Mouse (Mus musculus): ENCODE results near the gene Abcb9. TPM values are rescaled to one million over a fixed set of nuclear protein-coding genes. Genes with fewer than 3 reads are reported as not detected.
"Not testable (repeated sequence)": the region's sequence is repeated elsewhere in the genome, so short reads cannot be mapped to it uniquely, and the experiment has no call there.

Gene Abcb9
- total and polyA plus RNA-seq, 3 experiments = 0.60 to 0.75 (median 0.62) TPM

DNA sequence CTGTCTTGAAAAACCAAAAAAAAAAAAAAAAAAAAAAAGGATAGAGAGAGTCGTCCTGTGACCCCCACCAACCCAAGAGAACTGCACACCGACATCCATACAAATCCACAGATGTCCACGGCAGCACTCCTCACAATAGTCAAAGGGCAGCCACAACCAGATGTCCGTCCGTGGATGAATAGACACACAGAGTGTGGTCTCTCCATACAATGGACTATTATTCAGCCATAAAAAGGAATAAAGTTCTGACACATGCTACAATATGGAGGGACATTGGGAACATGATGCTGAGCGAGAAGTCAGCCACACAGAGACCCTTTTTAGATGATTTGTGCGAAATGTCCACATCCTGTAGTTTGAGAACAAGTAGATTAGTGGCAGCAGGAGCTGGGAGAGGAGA is 36.8 kb downstream of the Abcb9 start:
- Histone ChIP-seq H3K9me3 (replicated peaks) (peaks cover 4% of the 10 kb centered on the region), H3K4me1 (ENCODE audit: insufficient read depth, low read depth, low read length) (peaks cover 18% of the 10 kb centered on the region), H3K27me3 (ENCODE audit: insufficient read depth, low read length) (peaks cover 33% of the 10 kb centered on the region), H3K36me3 (replicated peaks) (no peaks in the 10 kb centered on the region), H3K4me3 (ENCODE audit: low read depth, low read length) (no peak overlapping the region)
- DNase-seq (ENCODE audit: low spot score) (no peak), ATAC-seq (ENCODE audit: extremely low read depth, insufficient number of reproducible peaks, low FRiP score, poor library complexity, severe bottlenecking) (no peak)
- no peak for TF ChIP-seq GATA2 (IDR thresholded peaks at IDR 0.05; ENCODE audit: borderline replicate concordance, low read depth, low read length)

- Histone ChIP-seq H3K36me3 (replicated peaks) (no peaks in the 10 kb centered on the region), H3K9me3 (replicated peaks) (peaks cover 4% of the 10 kb centered on the region), H3K4me1 (ENCODE audit: insufficient read depth, low read depth, low read length) (peaks cover 24% of the 10 kb centered on the region), H3K27me3 (ENCODE audit: insufficient read depth, low read length) (peaks cover 16% of the 10 kb centered on the region), H3K4me3 (ENCODE audit: low read depth, low read length) (no peak overlapping the region)
- TF ChIP-seq GATA1 (IDR thresholded peaks at IDR 0.05; ENCODE audit: borderline replicate concordance, low read length) = no peak
- no peak for ATAC-seq (ENCODE audit: extremely low read depth, insufficient number of reproducible peaks, low FRiP score, poor library complexity, severe bottlenecking)
- no peak for DNase-seq (ENCODE audit: low spot score)
Measured at GRCm38 (mm10) chr5:124056956-124057355, 38.6 kb downstream of the Abcb9 start.

DNA sequence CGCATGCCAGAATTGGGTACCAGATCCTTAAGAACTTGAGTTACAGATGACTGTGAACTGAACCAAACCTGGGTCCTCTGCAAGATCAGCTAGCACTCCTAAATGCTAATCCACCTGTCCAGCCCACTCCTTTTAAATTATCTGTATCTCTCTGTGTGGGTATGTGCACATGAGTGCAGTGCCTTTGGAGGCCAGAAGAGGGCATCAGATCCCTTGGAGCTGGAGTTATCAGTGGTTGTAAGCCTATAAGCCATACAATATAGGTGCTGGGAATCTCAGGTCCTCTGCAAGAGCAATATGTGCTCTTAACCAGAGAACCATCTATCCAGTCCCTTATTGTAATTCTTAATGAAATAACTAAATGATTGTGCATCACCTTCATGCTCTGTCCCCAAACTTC is 39.4 kb downstream of the Abcb9 start:
- Histone ChIP-seq H3K4me1 (ENCODE audit: insufficient read depth, low read depth, low read length) (peaks cover 31% of the 10 kb centered on the region), H3K36me3 (replicated peaks) (no peaks in the 10 kb centered on the region), H3K4me3 (ENCODE audit: low read depth, low read length) (no peak overlapping the region), H3K27me3 (ENCODE audit: insufficient read depth, low read length) (peaks cover 12% of the 10 kb centered on the region; the same call in 1 of the 2 replicates), H3K9me3 (replicated peaks) (peaks cover 4% of the 10 kb centered on the region)
- ATAC-seq (ENCODE audit: extremely low read depth, insufficient number of reproducible peaks, low FRiP score, poor library complexity, severe bottlenecking) = no peak
- no peak for TF ChIP-seq TAL1 (conservative IDR thresholded peaks at IDR 0.05; ENCODE audit: low read depth, low read length)
- TF ChIP-seq GATA1 (IDR thresholded peaks at IDR 0.05; ENCODE audit: borderline replicate concordance, low read length) = no peak
- TF ChIP-seq GATA2 (IDR thresholded peaks at IDR 0.05; ENCODE audit: borderline replicate concordance, low read depth, low read length) = no peak
- TF ChIP-seq CTCF (IDR thresholded peaks at IDR 0.05; ENCODE audit: low read depth, low read length) = no peak
- no peak for TF ChIP-seq POLR2AphosphoS5 (IDR thresholded peaks at IDR 0.05; ENCODE audit: insufficient replicate concordance, low read depth, low read length)
- no peak for DNase-seq (ENCODE audit: low spot score)

DNA sequence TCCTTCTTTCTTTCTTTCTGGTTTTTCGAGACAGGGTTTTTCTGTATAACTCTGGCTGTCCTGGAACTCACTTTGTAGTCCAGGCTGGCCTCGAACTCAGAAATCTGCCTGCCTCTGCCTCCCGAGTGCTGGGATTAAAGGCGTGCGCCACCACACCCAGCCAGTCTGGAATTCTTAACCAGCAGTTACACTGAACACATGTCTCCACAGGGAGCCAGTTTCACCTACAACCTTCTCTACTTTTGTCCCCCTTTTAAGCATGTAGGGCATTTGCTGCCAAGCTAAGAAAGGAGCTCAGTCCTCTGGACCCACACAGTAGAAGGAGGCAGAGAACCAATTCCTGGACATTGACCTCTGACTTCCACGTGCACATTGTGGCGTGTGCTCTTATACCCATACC is 43.0 kb downstream of the Abcb9 start:
- H3K27me3 ChIP-seq (ENCODE audit: insufficient read depth, low read length); ATAC-seq (ENCODE audit: extremely low read depth, insufficient number of reproducible peaks, low FRiP score, poor library complexity, severe bottlenecking); DNase-seq (ENCODE audit: low spot score); H3K36me3 ChIP-seq (replicated peaks); H3K9me3 ChIP-seq (replicated peaks); H3K4me3 ChIP-seq (ENCODE audit: low read depth, low read length): not testable (repeated sequence)
- peaks cover 35% of the 10 kb centered on the region for H3K4me1 ChIP-seq (ENCODE audit: insufficient read depth, low read depth, low read length)

DNA sequence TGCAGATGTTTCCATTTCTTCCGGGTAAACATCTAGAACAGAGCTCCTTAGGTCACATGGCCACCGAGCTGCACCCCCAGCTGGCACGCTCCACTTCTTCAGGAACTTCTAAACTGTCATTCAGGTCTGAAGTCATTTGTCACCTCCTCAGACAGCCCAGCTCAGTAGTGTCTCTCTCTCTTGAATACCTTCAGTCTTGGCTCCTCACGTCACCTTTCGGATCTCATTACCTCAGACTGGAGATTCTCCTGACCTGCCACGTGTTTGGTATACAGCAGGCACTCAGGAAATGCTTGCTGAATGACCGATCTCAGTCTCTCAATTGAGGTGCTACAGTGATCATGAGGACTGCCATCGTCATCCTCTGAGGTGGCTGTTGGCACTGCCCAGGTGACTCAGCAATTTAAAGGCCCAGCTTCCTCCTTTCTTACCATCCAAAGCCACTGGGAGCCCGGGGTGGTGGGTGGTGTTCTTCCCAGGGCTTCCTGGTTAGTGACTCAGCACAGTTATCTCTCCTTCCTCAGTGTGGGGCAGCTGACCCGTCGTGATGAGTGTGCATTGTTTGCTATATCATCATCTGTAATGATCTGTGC is 43.6 kb downstream of the Abcb9 start:
- H3K36me3 ChIP-seq (replicated peaks) = peaks cover 13% of the 10 kb centered on the region
- peaks cover 37% of the 10 kb centered on the region for H3K4me1 ChIP-seq (ENCODE audit: insufficient read depth, low read depth, low read length)
- H3K9me3 ChIP-seq (replicated peaks) = peaks cover 4% of the 10 kb centered on the region
- TF ChIP-seq TAL1 (conservative IDR thresholded peaks at IDR 0.05; ENCODE audit: low read depth, low read length) (no peak), POLR2AphosphoS5 (IDR thresholded peaks at IDR 0.05; ENCODE audit: insufficient replicate concordance, low read depth, low read length) (no peak), GATA2 (IDR thresholded peaks at IDR 0.05; ENCODE audit: borderline replicate concordance, low read depth, low read length) (no peak), CTCF (IDR thresholded peaks at IDR 0.05; ENCODE audit: low read depth, low read length) (no peak), GATA1 (IDR thresholded peaks at IDR 0.05; ENCODE audit: borderline replicate concordance, low read length) (no peak)
- peak; percentile 75 for DNase-seq (ENCODE audit: low spot score)
- peak overlapping the region; percentile 62 for H3K4me3 ChIP-seq (ENCODE audit: low read depth, low read length)
- H3K27me3 ChIP-seq (ENCODE audit: insufficient read depth, low read length) = no peaks in the 10 kb centered on the region; the same call in 1 of the 2 replicates
- peak; percentile 89 for ATAC-seq (ENCODE audit: extremely low read depth, insufficient number of reproducible peaks, low FRiP score, poor library complexity, severe bottlenecking)

DNA sequence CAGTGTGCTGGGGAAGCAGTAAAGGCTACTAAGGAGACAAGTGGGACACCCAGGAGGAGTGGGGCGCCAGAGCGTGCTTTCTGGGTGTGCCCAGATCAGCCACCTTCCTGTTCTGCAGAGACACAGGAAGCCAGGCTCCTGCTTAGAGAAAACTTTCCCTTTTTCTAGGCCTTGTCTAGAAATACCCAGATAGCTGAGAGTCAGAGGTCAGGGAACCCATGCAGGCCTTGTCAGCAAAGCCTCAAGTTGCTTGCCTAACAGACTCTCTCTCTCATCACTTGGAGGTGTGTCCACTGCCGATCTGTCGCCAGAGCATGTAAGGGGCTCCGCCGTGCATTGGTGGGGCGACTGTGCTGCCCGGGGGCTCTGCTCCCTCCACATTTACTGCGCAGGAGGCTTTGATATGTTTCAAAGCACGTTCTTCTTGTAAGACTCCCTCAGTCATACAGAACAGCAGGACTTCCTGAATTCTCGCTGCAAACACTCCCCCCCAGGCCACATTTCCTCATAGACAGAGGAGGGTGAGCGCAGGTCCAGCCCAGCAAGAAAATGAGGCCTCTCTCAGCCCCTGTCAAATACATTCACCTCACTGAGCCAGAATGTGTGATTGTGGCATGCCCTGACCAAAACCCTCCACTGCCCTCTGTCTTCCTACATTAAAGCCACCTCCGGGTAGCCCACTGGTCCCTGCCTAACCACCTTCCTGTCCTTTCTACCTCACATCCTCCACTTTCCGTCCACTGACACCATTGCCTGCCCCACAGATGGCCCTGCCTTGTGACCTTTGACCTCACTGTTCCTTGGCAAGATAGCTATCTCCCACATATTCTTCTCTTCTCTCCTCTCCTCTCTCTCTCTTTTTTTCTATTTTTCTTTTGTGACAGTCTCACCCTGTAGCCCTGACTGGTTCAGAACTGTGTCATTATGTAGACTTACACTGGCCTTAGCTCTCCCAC is 45.2 kb downstream of the Abcb9 start:
- Histone ChIP-seq H3K4me3 (ENCODE audit: low read depth, low read length) (peak overlapping the region; percentile 64; the same call in 1 of the 2 replicates), H3K27me3 (ENCODE audit: insufficient read depth, low read length) (no peaks in the 10 kb centered on the region; the same call in 1 of the 2 replicates), H3K9me3 (replicated peaks) (no peaks in the 10 kb centered on the region), H3K36me3 (replicated peaks) (peaks cover 24% of the 10 kb centered on the region), H3K4me1 (ENCODE audit: insufficient read depth, low read depth, low read length) (peaks cover 42% of the 10 kb centered on the region)
- DNase-seq (ENCODE audit: low spot score) (no peak), ATAC-seq (ENCODE audit: extremely low read depth, insufficient number of reproducible peaks, low FRiP score, poor library complexity, severe bottlenecking) (no peak)
- TF ChIP-seq TAL1 (conservative IDR thresholded peaks at IDR 0.05; ENCODE audit: low read depth, low read length) (no peak), CTCF (IDR thresholded peaks at IDR 0.05; ENCODE audit: low read depth, low read length) (no peak), GATA1 (IDR thresholded peaks at IDR 0.05; ENCODE audit: borderline replicate concordance, low read length) (no peak), GATA2 (IDR thresholded peaks at IDR 0.05; ENCODE audit: borderline replicate concordance, low read depth, low read length) (no peak), POLR2AphosphoS5 (IDR thresholded peaks at IDR 0.05; ENCODE audit: insufficient replicate concordance, low read depth, low read length) (no peak)

Data from G1E (cell line).